Mouse (Mus musculus) liver, embryonic 14.5 days (tissue): Measurements from ENCODE around the gene Por.
A peak's percentile ranks its signal among the peaks of the same experiment; 100 is the strongest.

ENCODE experiments used
- CTCF ChIP-seq: IDR thresholded peaks from 2 replicates; pipeline ENCODE4 v1.5.1; 2016; ENCODE audit warnings: antibody characterized with exemption, low read depth, control low read depth
- EP300 ChIP-seq: IDR thresholded peaks from 2 replicates; pipeline ENCODE4 v1.6.1; 2016; ENCODE audit warnings: antibody characterized with exemption, low read depth

- TF ChIP-seq EP300: no peak
- TF ChIP-seq CTCF: peak; percentile 83
Measured at GRCm38 (mm10) chr5:135737154-135737553, 67.3 kb downstream of the Por start.
